Mouse (Mus musculus) kidney, postnatal 14 days (tissue): ENCODE measurements at regions not wholly inside any gene's neighbourhood (a gene's known extent, or its start where the extent isn't known, plus 50 kb on each side); places are given as distances from the start of the nearest gene placed in this dataset.
A peak's percentile ranks its signal among the peaks of the same experiment; 100 is the strongest.
"Not testable (repeated sequence)": the region's sequence is repeated elsewhere in the genome, so short reads cannot be mapped to it uniquely, and the experiment has no call there.

Experiments
- DNase-seq: peaks from one replicate; pipeline ENCODE4 v3.0.0; 2022; ENCODE audit warnings: mixed read lengths

DNA sequence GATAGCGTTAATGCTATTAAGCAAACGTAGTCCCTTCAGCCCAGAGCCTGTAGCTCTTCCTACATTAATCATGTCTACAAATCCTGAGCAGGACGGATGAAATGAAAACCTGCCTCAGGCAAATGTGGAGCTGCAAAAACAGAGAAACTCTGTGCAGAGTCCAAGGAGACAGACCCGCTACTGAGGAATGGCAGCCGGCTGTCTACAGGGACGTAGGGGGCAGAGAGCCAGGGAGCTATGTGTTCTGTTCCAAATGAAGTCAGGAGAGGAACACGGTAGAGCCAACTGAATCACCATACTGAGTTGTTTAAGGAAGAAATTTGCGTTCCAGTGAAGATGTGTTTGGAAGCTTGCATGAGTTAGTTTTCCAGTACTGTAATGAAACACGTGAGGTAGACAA, 217.3 kb downstream of the Matn1 start:
- no peak for DNase-seq

DNA sequence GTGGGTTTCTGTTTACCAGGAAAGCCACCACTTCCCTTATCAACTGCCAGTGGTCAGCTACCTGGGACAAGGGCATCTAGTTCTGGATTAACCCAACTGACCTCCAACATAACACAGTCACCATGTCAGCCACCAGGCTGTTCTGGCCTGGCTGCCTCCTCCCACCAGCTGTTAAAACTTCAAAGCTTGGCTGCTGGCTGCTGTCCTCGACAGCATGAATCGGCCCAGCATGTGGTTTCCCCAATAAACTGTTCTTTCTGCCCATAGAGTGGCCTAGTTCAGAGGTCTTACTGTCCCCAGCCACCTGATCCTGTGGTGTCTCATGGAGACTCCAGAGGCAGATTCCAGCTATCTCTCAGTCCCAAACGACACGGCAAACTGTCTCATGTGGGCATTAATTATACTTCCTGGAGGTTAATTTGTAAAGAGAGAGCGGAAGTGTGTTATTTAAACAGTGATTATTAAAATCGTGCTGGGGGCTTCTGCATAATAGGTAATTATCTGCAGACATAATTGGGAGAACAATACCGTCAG, 219.7 kb downstream of the Matn1 start:
- no peak for DNase-seq

DNA sequence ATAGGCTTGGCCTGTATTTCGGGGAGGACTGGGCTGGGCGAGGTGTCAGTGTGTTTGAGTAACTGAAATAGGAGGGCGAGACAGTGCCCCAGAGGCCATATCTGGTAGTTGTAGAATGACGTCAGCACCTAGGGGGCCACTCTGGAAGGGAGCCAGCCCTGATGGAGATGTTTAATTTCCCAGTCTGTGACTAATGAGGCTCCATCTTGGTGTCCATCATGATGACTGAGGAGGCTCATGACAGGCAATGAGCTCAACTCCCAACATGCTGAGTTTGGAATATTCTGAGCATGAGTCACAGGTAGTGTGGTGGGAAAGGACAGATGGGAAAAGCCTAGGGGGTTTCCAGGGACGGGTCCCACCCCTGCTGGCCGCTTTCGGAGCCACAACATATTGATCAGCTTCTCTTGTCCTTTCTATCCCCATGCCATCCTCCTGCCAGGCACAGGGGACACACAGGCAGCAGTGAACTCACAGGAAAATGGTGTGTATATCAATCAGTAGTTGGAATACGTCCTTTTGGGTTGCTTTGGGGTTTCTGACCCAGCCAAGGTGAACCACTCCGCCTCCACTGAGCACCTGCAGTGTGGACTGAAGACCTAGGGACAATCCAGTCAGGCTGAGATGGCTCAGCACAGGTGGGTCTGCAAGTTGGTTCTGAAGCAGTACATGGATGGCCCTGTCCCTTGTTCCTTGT, 222.5 kb downstream of the Matn1 start:
- no peak for DNase-seq

DNA sequence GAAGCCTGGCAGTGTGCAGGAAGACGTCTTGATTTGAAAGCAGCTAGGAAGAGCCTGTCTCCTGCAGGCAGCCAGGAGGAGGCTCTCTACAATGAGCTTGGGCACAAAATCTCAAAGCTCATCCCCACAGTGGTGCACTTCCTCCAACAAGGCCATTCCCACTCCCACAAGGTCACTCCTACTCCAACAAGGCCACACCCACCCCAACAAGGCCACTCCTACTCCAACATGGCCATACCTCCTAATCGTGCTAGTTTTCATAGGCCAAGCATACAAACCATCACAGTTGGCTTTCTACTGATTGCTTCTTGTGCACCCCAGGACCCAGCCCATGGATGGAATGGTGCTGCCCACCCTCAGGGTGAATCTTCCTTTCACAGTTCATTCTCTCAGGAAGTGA, 223.7 kb downstream of the Matn1 start:
- no peak for DNase-seq

DNA sequence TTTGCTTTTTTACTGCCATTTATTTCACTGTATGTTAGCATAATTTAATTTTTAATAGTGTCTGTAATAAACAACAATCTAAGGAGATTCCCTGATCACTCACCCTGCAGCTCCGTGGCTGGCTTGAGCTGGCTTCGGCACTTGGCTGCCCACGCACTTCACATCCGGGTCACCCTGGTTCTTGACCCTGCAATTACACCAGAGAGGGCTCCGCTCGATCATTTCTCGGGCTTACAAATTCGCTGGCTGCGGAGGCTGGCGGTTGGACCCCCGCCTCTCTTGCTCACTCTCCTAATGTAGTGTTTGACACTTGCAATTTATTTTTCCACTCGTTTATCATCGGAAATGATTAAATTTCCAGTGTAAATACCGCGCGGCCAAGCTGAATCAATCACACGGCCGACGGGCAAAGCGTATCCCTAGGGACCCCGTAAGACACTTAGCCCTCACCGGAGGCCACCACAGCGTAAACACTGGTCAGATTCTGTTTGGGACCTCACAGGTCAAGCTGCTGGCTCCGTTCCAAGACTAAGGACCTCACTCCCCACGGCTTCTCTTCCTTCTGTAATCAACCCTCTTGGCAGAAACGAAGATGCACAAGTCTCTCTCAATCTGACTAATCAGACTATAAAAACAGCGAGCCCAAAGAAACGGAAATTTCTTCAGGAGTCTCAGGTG, 229.7 kb downstream of the Matn1 start:
- peak; percentile 10 for DNase-seq

DNA sequence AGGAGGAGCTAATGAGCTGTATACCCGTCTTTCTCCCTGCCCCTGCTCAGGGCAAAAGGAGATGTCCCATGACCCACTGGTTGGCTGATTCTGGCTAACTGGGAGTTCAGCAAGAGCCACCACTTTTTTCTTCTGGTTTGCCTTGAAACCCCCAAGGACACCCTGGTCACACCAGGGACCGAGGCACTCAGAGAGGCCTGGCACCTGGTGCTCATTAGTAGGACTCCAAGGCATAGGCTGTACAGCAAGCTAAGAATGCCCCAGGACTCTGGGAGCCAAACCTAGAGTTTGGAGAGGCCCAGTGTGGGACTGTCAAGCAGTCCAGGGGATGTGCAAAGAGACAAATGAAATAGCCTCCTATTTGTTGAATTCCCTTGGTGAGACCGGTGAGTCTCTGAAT, 232.5 kb downstream of the Matn1 start:
- no peak for DNase-seq

DNA sequence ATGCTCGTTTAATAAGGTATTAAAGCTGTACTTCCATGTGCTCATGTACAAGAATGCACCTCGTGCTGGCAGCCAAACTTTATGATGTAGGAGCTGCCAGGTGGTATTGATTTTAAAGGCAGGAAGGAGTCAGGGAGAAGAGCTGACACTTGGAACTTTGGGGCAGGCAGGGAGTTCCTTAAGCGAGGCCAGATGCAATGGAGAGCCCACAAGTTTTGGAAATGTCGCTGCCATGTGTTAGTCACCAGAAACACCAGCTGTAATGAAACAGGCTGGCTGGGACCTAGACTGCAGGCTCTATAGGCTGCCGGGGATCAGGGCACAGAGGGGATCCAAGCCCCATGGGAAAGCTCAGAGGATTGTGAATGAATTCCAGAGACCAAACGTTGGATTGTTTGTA, 233.7 kb downstream of the Matn1 start:
- no peak for DNase-seq

DNA sequence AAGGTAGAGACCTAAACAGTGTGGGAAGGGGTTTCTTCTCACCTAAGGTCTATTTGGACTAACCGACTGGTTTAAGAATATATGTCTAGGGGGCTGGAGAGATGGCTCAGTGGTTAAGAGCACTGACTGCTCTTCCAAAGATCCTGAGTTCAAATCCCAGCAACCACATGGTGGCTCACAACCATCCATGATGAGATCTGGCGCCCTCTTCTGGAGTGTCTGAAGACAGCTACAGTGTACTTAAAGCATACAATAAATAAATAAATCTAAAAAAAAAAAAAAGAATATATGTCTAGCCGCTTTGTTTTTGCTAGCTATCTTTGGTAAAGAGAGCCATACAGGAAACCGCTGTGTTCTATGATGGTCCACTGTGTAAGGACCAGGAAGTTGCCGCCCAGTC, 234.5 kb downstream of the Matn1 start:
- not testable (repeated sequence) for DNase-seq

DNA sequence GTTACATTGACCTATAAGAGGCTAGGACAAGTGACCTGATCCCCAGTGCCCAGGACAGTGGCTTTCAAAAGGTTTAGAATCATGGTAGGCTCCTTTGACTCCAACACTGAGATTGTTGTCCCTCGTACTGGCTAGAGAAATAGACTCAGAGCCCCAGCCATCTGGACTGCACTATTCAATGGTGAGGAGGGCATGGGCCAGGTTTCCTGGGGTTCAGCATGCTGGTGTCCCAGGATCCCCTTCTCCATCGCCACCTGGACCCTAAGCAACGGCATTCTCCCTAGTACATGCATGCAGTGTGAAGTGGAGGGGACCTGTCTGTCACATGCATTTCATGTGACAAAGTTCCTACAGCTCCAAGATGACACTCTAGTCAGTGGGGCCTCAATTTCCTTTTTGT, 243.9 kb downstream of the Matn1 start:
- DNase-seq = no peak

DNA sequence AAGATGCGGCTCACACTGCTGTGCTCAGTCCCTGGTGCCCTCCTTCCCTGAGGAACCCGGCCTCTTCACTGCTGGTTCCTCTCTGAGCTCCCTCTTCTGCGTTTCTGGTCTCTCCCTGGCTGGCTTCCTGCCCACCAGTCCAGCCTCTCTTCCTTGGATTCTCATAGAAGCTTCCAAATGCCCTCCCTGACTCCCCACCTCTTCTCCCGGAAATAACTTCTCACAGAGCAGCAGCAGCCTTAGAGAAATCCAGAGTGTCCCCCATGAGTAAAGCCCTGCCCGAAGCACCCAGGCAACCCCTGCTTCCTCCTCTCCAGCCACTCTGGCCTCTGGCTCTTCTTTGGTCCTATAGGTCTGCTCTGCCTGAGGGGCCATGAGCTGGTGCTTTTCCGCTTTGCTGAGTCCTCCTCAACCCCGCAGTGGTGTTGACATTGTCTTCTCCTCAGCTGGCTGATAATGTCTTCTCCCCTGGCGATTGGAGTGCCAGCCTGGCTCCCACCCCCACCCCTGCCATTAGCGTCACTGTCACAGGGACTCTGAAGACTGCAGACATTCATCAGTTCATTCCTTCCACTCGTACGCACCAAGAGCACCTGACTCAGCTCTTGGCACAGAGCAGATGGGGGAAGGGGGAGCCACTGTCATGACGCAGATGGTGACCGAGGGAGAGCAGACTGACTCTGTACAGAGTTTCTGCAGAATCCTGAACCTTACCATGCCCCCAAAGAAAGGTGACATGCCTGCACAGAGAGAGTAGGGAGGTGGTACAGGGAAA, 247.1 kb downstream of the Matn1 start:
- DNase-seq = no peak

DNA sequence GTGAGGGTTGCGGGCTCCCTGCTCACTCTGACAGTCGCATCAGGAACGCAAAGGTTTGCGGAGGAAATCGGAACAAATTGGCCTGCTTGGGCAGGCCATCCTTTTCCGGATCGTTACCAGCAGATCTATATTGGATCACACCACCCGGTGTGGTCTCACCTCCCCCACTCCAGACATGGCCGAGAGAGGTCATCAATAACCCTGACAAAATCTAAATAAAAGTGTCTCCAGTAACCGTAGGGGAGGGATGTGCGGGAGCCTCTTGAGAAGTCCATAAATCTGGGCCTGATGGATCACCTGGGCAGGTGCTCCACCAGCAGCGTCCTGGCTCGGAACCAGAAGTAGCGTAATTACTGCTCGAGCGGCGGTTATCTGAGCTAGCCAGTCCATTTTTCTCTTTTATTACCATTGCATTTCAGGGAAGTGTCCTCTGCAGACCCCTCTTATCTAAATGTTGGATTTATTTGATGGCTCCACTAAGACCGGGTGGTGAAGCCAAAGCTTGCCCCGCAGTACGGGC, 249.8 kb downstream of the Matn1 start:
- DNase-seq = no peak

DNA sequence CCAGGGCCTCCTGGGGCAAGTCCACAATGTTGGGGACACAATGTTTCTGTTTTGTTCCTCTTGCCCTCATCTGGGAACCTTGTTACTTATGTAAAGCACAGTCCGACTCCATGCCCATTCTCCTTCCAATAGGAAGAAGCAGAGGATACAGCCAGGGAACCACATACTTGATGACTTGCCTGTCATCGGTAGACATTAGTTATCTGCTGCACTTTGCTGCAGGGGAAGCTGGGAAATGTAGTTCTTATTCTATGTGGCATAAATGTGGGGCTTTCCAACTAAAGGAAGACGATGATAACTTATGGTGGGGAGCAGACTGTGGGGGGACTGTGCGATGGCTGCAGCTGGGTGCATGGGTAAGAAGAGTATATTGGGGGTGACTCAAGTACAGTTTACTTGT, 252.0 kb downstream of the Matn1 start:
- no peak for DNase-seq

DNA sequence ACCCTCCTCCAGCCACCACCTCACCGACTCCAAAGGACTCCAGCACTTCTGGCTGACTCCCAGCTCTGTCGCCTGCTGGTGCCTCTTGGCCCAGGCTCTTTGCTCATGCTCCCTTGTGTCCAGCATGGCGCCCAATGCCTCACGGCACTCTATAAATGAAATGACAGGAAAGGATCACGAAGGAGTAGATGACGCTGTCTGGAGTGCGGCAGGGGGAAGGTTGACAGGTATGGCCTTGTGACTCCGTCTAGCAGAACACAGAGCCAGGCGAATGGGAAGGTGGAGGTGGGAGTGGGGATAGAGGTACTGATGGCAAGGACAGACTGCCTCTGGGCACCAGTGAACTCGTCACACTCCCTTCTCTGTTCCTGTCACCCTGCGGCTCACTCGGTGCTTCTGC, 259.5 kb downstream of the Matn1 start:
- DNase-seq = no peak

DNA sequence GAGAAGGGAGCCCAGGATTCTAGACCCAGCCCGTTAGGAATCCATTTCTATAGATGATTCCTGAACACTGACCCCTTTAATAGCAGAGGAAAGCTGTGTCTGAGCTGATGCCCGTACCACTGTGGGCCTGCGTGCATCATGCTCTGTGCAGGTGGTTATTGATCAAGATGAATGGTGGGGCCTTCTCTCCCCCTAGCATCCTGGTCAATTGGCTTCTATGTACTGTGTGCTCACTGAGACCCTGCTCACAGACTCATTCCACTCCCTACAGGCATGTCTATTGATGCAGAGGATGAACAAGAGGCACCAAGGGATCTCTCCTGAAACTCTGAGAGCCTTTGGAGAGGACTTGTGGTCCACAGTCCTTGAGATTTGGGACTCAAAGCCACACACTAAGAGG, 260.5 kb downstream of the Matn1 start:
- DNase-seq = no peak

DNA sequence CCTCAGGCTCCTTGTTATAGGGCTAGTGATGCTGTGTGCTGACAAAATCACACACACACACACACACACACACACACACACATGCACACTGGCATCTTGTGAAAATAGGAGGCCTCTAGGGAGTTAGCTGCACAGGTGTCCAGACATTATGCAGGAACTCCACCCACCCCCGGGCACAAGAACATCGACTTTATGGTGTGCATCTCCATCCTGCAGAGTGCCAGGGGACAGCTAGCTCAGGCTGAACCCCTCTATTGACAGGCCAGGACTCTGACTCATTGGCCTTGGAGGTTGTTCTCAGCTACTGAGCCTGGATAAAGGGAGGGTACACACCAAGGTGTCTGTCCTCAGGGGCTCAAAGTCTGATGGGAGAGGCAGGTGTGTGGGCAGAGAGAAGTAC, 260.9 kb downstream of the Matn1 start:
- DNase-seq = no peak

DNA sequence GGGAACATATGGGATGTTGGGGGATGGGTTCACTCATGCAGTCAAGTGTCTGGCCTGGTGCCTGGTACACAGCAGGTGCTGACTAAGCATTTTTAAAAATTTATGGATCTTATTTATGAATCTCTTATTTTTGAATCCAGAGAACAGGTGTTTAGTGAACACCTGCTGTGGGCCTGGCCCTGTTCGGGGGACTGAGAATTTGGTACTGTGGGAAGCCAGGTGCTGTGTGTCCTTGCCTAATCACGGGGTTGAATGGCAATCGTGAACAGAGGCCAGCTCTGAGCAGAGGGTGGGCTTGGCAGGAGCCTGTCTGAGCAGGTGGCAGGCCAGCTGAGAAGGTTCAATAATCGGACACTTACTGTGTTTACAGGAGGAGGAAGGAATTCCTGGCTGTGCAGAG, 261.5 kb downstream of the Matn1 start:
- no peak for DNase-seq

DNA sequence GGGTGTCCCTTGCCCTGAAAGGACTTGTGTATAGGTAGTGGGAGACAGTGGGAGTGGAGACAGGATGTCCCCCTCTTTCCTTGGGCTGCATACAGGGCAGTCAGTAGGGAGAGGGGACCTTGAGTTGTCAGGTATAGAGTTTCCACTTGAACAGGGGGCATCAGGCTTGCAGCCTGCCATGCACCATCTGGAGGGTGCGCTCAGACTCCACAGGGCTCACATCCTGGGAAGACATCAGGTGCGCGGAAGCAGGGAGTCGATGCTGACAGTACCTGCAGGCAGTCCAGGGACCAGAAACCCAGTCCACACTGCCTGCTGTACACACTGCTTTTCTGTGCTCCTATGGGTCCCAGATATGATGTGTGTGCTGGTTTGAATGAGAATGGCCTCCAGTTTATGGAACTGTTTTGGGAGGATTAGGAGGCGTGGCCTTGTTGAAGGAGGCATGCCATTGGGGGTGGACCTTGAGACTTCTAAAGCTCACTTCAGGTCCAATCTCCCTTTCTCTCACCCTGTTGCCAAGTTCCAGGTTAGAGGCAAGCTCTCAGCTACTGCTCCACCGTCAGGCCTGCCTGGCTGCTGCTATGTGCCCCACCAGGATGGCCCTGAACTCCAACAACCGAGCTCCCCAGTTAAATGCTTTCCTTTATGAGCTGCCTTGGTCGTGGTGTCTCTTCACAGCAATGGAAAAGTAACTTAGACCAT, 262.1 kb downstream of the Matn1 start:
- DNase-seq = no peak

DNA sequence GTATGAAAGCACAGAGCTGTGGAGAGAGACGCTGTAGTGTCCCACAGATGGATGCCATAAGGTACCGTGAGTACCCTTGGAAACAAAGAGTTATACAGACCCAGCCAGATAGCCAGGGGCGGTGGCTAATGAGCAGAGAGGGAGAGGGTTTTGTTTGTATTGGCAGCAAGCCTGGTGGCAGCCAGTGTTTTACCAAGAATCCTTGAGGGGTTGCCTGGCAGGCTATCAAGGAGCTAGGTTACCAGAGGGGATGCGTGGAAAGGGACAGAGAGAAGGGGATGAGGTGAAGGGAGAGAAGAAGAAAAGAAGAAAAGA, 262.7 kb downstream of the Matn1 start:
- DNase-seq = no peak

DNA sequence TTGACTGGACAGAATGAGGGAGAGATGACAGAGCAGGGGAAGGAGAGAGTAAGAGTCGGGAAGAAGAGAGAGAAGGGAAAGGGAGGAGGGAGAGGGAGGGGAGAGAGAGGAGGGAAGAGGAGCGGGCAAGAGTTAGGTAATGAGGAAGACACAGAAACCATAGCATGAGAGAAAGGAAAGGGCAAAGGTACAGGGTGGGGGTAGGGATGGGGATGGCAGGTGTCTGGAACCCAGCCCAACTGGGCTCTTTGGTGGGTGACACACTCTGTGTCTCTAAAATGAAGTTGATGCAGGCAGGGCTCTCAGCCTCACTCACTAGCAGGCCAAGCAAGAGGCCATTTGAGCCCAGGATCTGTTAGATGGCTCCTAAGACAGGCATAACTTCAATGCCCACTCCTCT, 263.1 kb downstream of the Matn1 start:
- DNase-seq = no peak

DNA sequence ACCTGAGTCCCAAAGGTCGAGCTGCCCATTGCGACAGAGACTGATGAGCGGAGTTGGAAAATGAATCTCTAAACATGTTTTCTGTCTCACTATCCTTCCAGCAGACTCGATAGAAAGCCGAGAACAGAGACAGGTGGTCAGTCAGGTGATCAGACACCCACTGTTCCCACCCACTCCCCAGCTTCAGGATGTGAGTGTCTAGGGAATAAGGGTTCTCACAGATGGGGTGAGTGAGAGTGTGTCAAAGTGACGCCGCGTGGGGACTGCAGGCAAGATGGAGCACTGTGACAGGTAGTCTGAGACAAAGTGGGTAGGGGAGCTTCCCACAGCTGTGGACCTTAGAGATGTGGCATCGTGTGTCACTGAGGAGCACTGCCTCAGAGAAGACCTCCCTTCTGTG, 264.0 kb downstream of the Matn1 start:
- no peak for DNase-seq

DNA sequence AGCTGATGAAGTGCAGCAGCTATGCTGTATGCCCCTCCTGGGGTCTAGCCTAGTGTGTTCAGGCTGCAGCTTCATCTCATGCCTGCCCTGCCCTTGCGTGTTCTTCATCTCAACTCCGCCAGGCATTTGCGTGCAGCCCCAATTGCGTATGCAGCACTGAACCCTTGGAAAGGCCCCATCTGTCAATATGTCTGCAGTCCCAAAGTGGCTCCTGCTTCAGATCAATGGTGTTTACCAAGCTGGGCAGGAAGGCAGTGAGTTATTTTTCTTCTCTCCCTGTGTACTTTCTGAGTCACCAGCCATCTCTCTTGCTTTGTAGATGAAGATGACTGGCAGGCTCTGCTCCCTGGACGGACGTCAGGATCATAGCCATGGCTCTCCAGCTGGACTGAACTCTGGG, 264.5 kb downstream of the Matn1 start:
- no peak for DNase-seq

DNA sequence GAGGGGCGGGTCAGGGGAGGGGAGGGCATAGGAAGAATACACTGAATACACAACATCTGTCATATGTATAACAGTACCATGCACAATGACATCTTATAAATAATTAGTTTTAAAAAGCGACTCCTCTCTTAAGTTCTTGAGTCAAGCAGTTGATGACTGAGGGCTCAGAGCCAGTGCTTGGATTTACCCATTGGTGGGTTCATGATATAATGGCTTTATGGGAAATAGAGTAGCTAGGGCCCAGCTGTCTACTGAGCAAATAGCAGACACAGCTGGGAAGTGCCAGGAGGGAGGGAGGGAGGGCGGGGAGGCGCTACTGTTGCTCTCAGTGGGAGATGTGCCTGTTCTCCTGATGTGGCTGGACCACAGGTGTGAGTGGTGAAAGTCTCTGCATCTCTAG, 268.5 kb downstream of the Matn1 start:
- DNase-seq = no peak

DNA sequence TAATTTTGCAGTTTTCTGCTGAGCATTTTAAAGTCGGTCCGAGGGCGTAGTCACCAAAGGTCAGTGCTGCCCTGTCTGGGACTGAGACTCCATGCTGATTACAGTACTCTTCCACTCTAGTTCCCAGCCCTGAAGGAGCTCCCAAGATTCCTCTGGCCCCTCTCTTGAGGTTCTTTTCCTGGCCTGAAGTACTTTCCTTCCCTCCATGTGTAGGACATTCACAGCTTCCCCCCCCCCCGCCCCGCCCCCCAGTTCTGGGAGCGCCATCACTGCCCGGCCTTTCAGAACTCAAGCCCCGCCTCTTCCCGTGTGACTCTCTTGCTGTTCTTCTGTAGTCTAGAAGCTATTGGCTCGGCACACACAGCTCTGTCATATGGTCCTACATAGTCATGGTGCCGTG, 271.5 kb downstream of the Matn1 start:
- DNase-seq = no peak
